Mouse (Mus musculus) right cerebral cortex, adult 18-20 months (tissue): ENCODE measurements around the gene Hdhd3.
A peak's percentile ranks its signal among the peaks of the same experiment; 100 is the strongest.

Experiments
- DNase-seq: peaks from one replicate; pipeline ENCODE4 v3.0.0; 2022; ENCODE audit warnings: mixed read lengths

The Hdhd3 gene

DNA sequence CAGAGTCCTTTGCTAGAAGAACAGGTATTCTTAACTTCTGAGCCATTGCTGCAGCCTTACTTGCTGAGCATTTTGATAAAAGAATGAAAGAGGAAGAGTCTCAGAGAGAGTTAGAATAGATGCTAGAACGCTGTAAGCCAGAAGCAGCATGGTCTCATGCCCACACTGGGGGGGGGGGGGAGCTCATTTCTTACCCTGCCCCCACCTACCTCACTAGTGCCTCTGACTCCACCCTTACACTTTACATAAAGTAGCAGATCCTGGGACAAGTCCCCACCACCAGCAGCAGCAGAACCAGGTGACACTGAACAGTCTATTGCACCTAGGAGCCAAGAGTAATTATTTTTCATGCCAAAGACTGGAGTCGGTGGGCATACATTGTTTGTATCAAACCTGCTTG, 28.1 kb downstream of the Hdhd3 start:
- no peak for DNase-seq

DNA sequence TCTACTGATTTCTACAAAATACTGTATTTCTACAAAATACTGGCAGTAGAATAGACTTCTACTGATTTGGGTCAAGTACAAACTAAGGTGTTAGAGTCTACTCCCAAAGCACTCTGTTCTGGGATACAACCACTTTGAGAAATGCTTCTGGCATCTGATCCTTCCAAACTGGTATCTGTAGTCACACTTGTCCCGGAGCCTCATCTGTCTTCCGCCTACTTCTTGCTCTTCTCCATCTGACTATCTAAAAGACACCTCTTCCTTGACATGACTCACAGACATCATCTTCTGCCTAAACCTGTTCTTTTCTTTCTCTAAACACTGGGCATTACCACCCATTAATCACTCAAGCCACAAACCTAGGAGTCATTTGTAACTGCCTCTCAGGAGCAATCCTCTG, 31.2 kb downstream of the Hdhd3 start:
- peak; percentile 66 for DNase-seq

DNA sequence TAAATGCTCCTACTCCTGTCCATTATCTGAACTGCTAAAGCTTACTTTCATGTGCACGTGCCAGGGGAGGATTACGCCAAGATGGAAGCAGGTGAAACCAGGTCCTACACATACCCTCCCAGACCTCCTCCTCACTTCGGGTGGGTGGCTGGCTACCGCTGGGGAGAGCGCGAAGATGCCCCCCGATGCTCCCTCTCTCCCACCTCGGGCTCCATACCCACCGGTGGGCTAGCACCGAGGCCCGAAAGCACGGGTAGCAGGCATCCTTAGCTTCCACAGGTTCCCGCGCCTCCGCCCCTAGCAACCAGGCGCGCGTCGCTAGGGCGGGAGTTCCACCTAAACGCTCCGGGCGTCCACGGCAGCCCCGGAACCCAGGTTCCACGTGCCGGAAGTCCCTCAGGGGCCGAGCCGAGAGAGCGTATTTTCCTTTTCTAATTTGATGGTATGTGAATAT, 32.6 kb downstream of the Hdhd3 start, which contains the start of gene Wdr31:
TSS of gene Wdr31 (minus strand) at position 299 of the 454 bp plus-strand sequence.
- peak; percentile 85 for DNase-seq

DNA sequence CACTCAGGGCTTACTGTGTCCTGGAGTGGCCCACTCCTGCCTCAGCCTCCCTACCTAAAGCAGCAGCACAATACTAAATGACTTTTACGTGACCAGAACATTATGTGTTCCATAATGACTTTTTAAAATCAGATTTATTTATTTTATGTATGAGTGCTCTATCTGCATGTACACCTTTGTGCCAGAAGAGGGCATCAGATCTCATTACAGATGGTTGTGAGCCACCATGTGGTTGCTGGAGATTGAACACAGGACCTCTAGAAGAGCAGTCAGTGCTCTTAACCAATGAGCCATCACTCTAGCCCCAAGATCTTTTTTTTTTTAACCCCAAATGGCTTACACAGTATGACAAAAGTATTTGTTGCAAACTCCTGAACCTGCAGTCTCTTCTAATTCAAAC, 35.1 kb downstream of the Hdhd3 start:
- DNase-seq, result no peak

DNA sequence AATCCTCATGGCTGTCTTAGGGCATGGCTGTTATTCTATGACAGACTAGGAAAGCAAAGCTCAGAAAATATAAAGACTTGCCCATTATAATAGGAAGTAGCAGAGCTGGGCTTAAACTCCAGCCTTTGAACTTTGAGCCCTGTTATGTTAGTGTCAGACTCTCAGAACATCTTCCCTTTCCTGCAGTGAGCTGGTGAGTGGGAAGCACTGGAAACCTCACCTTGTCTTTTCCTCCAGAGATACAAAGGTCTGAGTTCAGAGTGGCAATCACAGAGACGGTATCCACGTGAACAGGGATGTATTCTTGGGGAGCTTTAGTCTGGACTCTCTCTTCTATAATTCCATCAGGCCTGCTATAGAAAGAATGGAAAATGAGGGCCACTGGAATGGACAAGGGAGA, 40.1 kb downstream of the Hdhd3 start:
- DNase-seq, result no peak

DNA sequence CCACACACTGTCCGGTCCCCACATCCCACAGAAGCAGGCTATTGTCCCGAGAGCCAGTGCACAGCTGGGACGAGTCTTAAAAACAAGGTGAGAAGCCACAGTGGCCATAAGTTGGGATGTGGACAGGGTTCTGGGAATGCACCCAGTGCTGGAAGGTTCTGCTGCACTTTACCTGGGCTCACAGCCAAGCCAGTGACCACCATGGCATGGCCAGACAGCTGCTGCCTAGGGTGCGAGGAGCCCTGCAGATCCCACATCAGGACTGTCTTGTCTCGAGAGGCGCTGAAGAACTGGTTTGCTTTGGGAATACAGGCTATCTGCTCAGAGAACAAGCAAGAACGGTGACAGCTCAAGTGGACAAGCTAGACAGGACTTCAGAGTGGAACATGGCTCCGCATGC, 42.9 kb downstream of the Hdhd3 start:
- DNase-seq, result no peak

DNA sequence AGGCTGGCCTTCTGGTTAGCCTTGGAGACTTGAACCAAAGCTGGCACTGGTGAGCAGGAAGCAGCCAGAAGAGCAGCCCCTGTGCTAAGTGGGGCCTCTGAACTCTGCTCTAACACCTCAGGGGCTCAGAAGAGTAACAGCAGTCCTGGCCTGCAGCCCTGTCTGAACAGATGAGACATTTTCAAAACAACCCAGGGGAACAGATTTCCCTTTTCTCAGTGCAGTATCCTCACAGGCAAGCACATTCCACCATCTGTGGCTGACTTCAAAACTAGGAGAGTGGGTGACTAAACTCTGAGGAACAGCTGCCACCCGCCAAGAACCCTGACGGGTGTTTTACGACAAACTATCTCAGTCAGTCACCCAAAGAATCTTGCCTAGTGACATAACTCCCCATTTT, 44.2 kb downstream of the Hdhd3 start:
- peak; percentile 76 for DNase-seq

DNA sequence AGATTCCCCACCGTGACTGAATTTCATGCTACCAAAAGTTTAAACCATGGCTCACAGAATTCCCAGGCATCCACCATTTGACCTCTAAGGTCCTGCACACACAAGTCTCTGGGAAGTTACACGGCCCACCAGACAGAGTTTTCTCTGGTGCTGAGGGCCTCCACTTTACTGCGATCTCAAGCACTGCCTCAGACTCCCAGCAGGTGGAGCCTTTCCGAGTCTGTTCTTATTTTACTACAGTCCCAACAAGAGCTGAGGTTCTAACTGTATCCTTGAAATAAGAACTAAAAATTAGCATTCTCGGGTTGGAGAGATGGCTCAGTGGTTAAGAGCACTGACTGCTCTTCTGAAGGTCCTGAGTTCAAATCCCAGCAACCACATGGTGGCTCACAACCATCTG, 48.3 kb downstream of the Hdhd3 start:
- no peak for DNase-seq
